Mouse (Mus musculus) liver, embryonic 18 days (tissue): Measurements from ENCODE around the gene Gm17617. TPM values are rescaled to one million over a fixed set of nuclear protein-coding genes. Genes with fewer than 3 reads are reported as not detected.

ENCODE experiments used
- polyA plus RNA-seq: library from polyadenylated mRNA; depleted of rRNA; stranded (reverse); fragments of >200 nt; gene quantifications from 2 replicates; pipeline ENCODE4 v1.2.3, GENCODE M21; 2012; rRNA removed

Gm17617 gene
- not detected in 2 replicates for polyA plus RNA-seq

DNA sequence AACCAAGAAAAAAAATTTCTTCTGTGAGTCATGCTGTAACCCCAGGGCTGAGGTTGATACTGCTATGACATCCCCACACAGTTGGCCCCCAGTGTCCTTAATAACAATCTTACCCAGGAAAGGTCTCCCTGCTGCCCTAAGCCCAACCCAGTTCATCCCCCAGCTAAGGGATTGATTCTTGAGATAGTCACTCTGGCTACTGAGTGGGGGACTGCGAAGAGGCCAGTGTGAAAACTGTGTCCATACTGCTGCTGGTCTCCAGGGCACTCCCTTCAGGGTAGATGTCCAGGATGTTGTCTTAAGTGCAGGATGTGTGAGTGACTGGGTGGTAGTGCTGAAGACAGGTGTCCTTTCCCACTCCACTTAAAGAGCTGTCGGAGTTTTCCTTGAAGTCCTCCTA lies at the start of gene Gm17617:
Gm17617 (minus strand) TSS at position 101 of the 400 bp plus-strand sequence.

DNA sequence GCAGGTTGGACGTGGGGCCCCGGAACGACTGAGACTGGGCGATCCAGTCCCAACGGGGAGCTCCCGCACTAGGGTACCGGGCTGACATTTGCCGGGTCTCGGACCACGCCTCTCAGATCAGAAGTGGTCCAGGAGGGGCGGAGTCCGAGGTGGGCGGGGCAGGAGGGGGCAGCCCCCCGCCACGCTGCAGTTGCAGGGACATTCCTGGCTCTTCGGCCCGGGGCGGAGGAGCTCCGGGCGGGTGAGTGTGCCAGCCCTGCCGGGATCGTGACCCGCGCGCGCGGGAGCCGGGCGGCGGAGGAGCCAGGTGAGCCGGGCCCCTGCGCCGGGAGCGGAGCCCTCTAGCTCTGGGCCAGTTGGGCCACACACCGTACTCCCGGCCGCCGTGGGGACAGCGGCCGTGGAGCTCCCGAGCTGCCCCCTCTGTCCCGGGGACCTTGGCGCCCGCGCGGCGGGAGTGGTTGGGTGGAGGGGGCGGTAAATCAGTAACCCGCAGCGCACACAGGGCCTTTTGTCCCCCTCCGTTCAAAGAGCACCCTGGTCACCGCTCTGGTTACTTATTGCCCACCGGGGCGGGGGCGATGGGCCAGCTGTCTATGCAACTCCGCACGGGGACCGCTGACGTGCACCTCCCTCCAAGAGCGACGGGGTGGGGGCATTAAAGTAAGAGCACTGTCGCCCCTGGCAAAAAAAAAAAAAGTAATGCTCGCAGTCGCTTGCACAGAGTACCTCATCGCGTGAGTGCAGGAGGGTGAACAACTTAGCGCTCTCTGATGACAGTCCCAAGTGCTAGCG lies 19.5 kb upstream of the Gm17617 start, which contains the start of gene Fgfr4:
Fgfr4 (plus strand) TSS at position 20 of the 795 bp plus-strand sequence.

DNA sequence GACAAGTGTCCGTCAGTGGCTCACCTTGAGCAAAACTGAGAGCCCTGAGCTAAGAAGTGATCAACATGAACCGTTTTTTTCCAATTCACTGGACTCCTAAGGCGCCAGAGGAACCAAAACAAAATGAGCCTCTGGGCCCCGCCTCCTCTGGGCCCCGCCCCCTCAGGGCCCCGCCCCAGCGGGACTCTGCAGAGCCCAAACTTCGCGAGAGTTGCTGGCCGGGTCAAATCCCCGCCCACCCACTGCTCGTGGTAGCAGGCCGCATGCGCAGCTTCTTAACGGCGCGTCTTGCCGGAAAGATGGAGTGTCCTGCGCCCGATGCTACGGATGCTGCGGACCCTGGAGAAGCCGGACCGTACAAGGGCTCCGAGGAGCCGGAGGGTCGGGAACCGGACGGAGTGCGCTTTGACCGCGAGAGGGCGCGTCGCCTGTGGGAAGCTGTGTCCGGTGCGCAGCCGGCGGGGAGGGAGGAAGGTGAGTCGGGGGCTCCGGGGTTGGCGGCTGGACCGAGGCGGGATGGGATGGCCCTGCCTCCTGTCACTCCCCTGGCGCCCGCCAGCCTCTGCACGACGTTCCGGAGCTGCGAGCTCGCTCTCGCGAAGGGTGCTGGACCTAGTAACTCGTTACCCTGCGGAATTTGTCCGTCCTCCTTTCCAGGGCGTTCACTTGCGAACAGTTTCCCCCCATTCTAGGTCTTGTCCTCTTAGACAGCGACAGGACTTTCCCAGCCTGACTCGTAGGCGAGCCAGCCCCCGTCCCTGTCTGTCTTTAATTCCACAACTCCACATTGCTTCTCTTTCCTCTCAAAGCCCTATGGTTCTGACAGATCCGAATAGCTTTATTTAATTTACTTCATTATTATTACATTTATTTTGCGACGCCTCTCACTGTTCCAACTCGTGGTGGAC lies 28.0 kb downstream of the Gm17617 start, which contains the start of gene Zfp346:
Zfp346 (plus strand) TSS at position 267 of the 908 bp plus-strand sequence.

DNA sequence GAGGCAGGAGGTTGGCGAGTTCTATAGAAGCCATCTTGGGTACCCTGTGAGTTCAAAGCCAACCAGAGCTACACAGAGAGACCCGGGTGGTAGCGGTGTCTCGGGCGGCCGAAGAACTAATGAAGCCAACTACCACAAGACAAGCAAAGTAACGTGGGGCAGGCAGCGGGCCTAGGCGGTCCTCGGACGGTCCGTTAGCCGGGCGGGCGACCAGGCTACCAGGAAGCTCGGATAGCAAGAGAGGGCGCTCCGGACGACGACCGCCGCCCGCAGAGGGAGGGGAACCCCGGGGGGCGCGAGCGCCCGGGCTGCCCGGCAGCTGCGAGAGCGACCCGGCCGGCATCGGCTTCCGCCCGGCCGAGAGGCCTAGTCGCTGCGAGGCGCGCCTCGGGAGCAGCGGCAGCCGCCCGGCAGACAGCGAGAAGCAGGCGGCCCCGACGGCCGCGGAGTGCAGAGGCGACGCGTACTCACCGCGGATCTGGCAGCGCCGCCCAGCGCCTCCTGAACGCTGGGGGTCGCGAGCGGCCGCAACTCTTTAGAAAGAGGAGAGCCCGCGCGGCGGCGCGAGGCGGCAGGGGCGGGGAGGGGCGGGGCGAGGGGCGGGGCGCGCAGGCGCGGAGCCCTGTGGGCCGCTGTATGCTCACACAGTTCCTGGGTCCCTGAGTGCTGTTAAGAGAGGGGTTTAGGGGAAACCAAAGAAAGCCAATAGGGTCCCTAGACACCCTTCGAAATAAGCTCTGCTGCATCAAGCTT lies 33.4 kb downstream of the Gm17617 start, which contains the start of gene Uimc1:
Uimc1 (minus strand) TSS at position 575 of the 753 bp plus-strand sequence.

Other genes with a start within 250 kb of the Gm17617 start
- 0.44 and 0.52 TPM in 2 replicates for gene Unc5a, start 184.1 kb downstream of the Gm17617 start, polyA plus RNA-seq
- gene Hk3, start 112.2 kb downstream of the Gm17617 start, polyA plus RNA-seq: 8.9 and 9.1 TPM in 2 replicates
- 9.8 and 11.8 TPM in 2 replicates for gene Uimc1, start 33.2 kb downstream of the Gm17617 start, polyA plus RNA-seq
- 6.8 and 6.9 TPM in 2 replicates for gene Zfp346, start 28.2 kb downstream of the Gm17617 start, polyA plus RNA-seq
- gene Fgfr4, start 19.1 kb upstream of the Gm17617 start, polyA plus RNA-seq: 4.9 and 5.9 TPM in 2 replicates
- gene Nsd1, start 76.2 kb upstream of the Gm17617 start, polyA plus RNA-seq: 7.6 and 8.3 TPM in 2 replicates
- 147 and 149 TPM in 2 replicates for gene Prelid1, start 187.0 kb upstream of the Gm17617 start, polyA plus RNA-seq
- gene Rab24, start 188.4 kb upstream of the Gm17617 start, polyA plus RNA-seq: 53.1 and 64.8 TPM in 2 replicates
- 14.6 and 15.5 TPM in 2 replicates for gene Mxd3, start 196.3 kb upstream of the Gm17617 start, polyA plus RNA-seq
- gene Lman2, start 229.2 kb upstream of the Gm17617 start, polyA plus RNA-seq: 49.8 and 52.0 TPM in 2 replicates
- gene Rgs14, start 236.2 kb upstream of the Gm17617 start, polyA plus RNA-seq: 4.3 and 5.2 TPM in 2 replicates